Mouse (Mus musculus): Measurements from ENCODE around the gene Art3. TPM values are rescaled to one million over a fixed set of nuclear protein-coding genes. Genes with fewer than 3 reads are reported as not detected.

Art3 gene
- total RNA-seq, 1 experiment = 0.71 TPM

DNA sequence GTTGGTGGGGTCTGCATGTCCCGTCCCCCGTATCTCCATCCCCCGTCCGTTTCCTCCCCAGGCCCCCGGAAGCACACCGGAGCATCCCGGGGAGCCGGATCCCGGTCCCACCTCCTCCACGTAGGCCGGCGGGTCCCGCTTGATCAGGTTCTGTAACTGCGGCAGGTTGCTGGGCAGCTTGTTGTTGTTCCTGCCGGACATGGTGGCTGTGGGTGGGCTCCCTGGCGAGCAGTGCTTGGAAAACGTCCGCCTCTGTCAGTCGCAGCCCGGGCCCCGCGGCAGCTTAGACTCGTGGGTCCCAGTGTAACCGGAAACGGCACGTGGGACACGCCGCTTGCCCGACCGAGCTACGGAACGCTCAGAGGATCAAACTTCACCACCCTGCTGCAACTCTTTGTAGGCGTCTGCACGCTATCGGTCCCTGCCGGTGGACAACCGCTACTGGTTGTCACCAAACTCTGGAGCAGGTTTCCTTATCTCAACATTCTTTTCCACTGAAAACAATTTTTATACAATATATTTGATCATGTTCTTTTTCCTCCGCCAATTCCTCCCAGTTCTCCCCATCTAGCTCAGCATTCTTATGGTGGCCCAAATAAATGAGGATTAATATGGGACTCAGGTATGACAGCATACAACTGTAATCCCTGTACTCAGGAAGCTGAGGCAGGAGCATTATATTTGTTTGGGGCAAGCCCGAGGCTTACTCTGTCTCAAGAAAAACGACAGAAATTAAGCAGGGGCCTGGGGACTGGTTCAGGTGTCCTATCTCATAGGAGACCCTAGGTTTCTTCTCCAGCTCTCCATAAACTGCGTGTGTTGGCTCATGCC lies 21.7 kb upstream of the Art3 start, which contains the start of gene Sdad1:
Sdad1 (minus strand) TSS at position 799 of the 831 bp plus-strand sequence.
- Histone ChIP-seq H3K9me3 (ENCODE audit: control insufficient read depth, insufficient read depth, low read depth, low read length) (no peaks in the 10 kb centered on the region), H3K9ac (ENCODE audit: insufficient read depth, low read depth, low read length, poor library complexity, severe bottlenecking) (peak within 1 kb of the TSS; percentile 100), H3K4me1 (ENCODE audit: control insufficient read depth in 2 of 2, insufficient read depth in 2 of 2, low read length in 2 of 2, poor library complexity in 1 of 2) (peaks cover 4 to 5% of the 10 kb centered on the region in 2 experiments; a peak in 2 of 4 replicates), H3K27ac (ENCODE audit: insufficient read depth, low read depth, low read length, poor library complexity, severe bottlenecking) (peak within 1 kb of the TSS; percentile 89), H3K4me3 (ENCODE audit: insufficient read depth in 1 of 2, low read depth in 1 of 2, low read length in 2 of 2, poor library complexity in 1 of 2, severe bottlenecking in 1 of 2) (peak within 1 kb of the TSS; percentile 99 to 100), H3K36me3 (ENCODE audit: control insufficient read depth, insufficient read depth, low read length, poor library complexity, severe bottlenecking) (peaks cover 13% of the 10 kb centered on the region)
- in situ Hi-C loops (cut with MboI; ENCODE audit: low sequenced_read_pairs in 2 of 2, unreplicated experiment in 2 of 2) = no loop called here
- no peak for TF ChIP-seq MAFK (IDR thresholded peaks at IDR 0.05; ENCODE audit: insufficient read depth, low read depth, low read length)
- TF ChIP-seq HCFC1 (IDR thresholded peaks at IDR 0.05; ENCODE audit: borderline replicate concordance, insufficient read depth, low read length) = peak; percentile 54; the same call in 1 of the 2 replicates
- no peak for TF ChIP-seq ZNF384 (IDR thresholded peaks at IDR 0.05; ENCODE audit: low read depth, low read length)
- DNase-seq (ENCODE audit: low read depth, low spot score) = peak; percentile 91

- peaks cover 3 to 4% of the 10 kb centered on the region in 2 experiments; a peak in 2 of 4 replicates for H3K4me1 ChIP-seq (ENCODE audit: control insufficient read depth in 2 of 2, insufficient read depth in 2 of 2, low read length in 2 of 2, poor library complexity in 1 of 2)
- no peak overlapping the region for H3K9ac ChIP-seq (ENCODE audit: insufficient read depth, low read depth, low read length, poor library complexity, severe bottlenecking)
- H3K27ac ChIP-seq (ENCODE audit: insufficient read depth, low read depth, low read length, poor library complexity, severe bottlenecking) = no peak overlapping the region
- DNase-seq (ENCODE audit: low read depth, low spot score) = peak; percentile 70
- no peak for TF ChIP-seq ZNF384 (IDR thresholded peaks at IDR 0.05; ENCODE audit: low read depth, low read length)
- TF ChIP-seq HCFC1 (IDR thresholded peaks at IDR 0.05; ENCODE audit: borderline replicate concordance, insufficient read depth, low read length) = no peak
- TF ChIP-seq CHD2 (IDR thresholded peaks at IDR 0.05; ENCODE audit: low read depth, low read length) = no peak
- no peak for TF ChIP-seq ZC3H11A (IDR thresholded peaks at IDR 0.05; ENCODE audit: borderline replicate concordance, low read depth, low read length)
- TF ChIP-seq MAFK (IDR thresholded peaks at IDR 0.05; ENCODE audit: insufficient read depth, low read depth, low read length) = no peak
- no peak overlapping the region for H3K4me3 ChIP-seq (ENCODE audit: insufficient read depth in 1 of 2, low read depth in 1 of 2, low read length in 2 of 2, poor library complexity in 1 of 2, severe bottlenecking in 1 of 2)
- H3K9me3 ChIP-seq (ENCODE audit: control insufficient read depth, insufficient read depth, low read depth, low read length) = no peaks in the 10 kb centered on the region
- in situ Hi-C loops (cut with MboI; ENCODE audit: low sequenced_read_pairs in 2 of 2, unreplicated experiment in 2 of 2) = no loop called here
- H3K36me3 ChIP-seq (ENCODE audit: control insufficient read depth, insufficient read depth, low read length, poor library complexity, severe bottlenecking) = peaks cover 3% of the 10 kb centered on the region; the same call in 1 of the 2 replicates
Observed at GRCm38 (mm10) chr5:92312046-92312715, 19.4 kb upstream of the Art3 start.

GRCm38 (mm10) chr5:92313776-92314175 lies 17.9 kb upstream of the Art3 start:
- Histone ChIP-seq H3K4me1 (ENCODE audit: control insufficient read depth in 2 of 2, insufficient read depth in 2 of 2, low read length in 2 of 2, poor library complexity in 1 of 2) (peaks cover 0 to 2% of the 10 kb centered on the region in 2 experiments; a peak in 1 of 4 replicates), H3K9me3 (ENCODE audit: control insufficient read depth, insufficient read depth, low read depth, low read length) (no peaks in the 10 kb centered on the region), H3K27ac (ENCODE audit: insufficient read depth, low read depth, low read length, poor library complexity, severe bottlenecking) (no peak overlapping the region), H3K36me3 (ENCODE audit: control insufficient read depth, insufficient read depth, low read length, poor library complexity, severe bottlenecking) (no peaks in the 10 kb centered on the region), H3K9ac (ENCODE audit: insufficient read depth, low read depth, low read length, poor library complexity, severe bottlenecking) (no peak overlapping the region), H3K4me3 (ENCODE audit: insufficient read depth in 1 of 2, low read depth in 1 of 2, low read length in 2 of 2, poor library complexity in 1 of 2, severe bottlenecking in 1 of 2) (no peak overlapping the region)
- in situ Hi-C loops (cut with MboI; ENCODE audit: low sequenced_read_pairs in 2 of 2, unreplicated experiment in 2 of 2) = no loop called here
- no peak for DNase-seq (ENCODE audit: low read depth, low spot score)
- TF ChIP-seq MAFK (IDR thresholded peaks at IDR 0.05; ENCODE audit: insufficient read depth, low read depth, low read length) (no peak), ZC3H11A (IDR thresholded peaks at IDR 0.05; ENCODE audit: borderline replicate concordance, low read depth, low read length) (no peak), HCFC1 (IDR thresholded peaks at IDR 0.05; ENCODE audit: borderline replicate concordance, insufficient read depth, low read length) (no peak), CHD2 (IDR thresholded peaks at IDR 0.05; ENCODE audit: low read depth, low read length) (no peak), ZNF384 (IDR thresholded peaks at IDR 0.05; ENCODE audit: low read depth, low read length) (no peak)

DNA sequence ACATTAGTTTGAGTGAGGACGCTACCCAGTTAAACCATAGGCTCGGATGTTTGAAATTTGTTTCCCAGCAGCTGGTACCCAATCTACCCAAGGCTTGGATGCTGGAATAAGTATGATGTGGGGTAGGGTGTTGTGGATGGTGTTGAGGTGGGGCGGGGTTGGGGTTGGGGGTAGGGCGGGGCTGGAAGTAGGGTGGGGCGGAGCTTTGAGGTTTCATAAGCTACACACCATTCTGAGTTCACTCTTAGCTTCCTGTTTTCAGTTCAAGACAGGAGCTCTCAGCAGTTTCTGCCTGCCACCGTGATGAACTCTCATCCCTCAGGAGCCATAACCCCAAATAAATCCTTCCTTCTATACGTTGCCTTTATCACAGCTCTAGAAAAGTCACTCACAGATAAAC lies 13.5 kb upstream of the Art3 start:
- Histone ChIP-seq H3K4me3 (ENCODE audit: insufficient read depth in 1 of 2, low read depth in 1 of 2, low read length in 2 of 2, poor library complexity in 1 of 2, severe bottlenecking in 1 of 2) (no peak overlapping the region), H3K27ac (ENCODE audit: insufficient read depth, low read depth, low read length, poor library complexity, severe bottlenecking) (no peak overlapping the region), H3K36me3 (ENCODE audit: control insufficient read depth, insufficient read depth, low read length, poor library complexity, severe bottlenecking) (no peaks in the 10 kb centered on the region), H3K9ac (ENCODE audit: insufficient read depth, low read depth, low read length, poor library complexity, severe bottlenecking) (no peak overlapping the region), H3K9me3 (ENCODE audit: control insufficient read depth, insufficient read depth, low read depth, low read length) (0 out of 2 replicates have a peak, but pooled peaks cover 2% of the 10 kb centered on the region), H3K4me1 (ENCODE audit: control insufficient read depth in 2 of 2, insufficient read depth in 2 of 2, low read length in 2 of 2, poor library complexity in 1 of 2) (no peaks in the 10 kb centered on the region)
- TF ChIP-seq ZNF384 (IDR thresholded peaks at IDR 0.05; ENCODE audit: low read depth, low read length) (no peak), ZC3H11A (IDR thresholded peaks at IDR 0.05; ENCODE audit: borderline replicate concordance, low read depth, low read length) (no peak), HCFC1 (IDR thresholded peaks at IDR 0.05; ENCODE audit: borderline replicate concordance, insufficient read depth, low read length) (no peak), CHD2 (IDR thresholded peaks at IDR 0.05; ENCODE audit: low read depth, low read length) (no peak), MAFK (IDR thresholded peaks at IDR 0.05; ENCODE audit: insufficient read depth, low read depth, low read length) (no peak)
- no peak for DNase-seq (ENCODE audit: low read depth, low spot score)
- in situ Hi-C loops (cut with MboI; ENCODE audit: low sequenced_read_pairs in 2 of 2, unreplicated experiment in 2 of 2) = no loop called here
